Mouse (Mus musculus) urinary bladder, postnatal 14 days (tissue): ENCODE data around the gene Olfr1480.

Source experiments
- DNase-seq: peaks from one replicate; pipeline ENCODE4 v3.0.0; 2021; ENCODE audit warnings: low spot score

Gene Olfr1480

DNA sequence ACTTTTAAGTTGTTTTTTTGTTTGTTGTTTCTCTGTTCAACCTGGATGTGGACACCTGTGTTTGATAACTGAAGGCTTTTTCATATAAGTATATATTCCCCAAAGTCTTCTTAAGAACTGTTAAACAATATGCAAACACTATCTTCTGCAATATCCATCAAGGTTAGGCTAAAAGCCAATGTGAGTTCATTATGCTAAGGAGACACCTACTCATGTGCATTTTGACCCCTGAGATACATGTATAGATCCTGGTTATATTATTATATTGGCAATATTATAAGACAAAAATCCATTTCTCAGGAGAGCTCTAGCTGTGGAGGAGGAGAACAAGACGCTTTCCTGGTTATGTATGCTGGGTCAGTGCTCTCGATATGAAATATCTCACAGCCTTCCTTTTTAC, at the start of gene Olfr1480:
TSS of gene Olfr1480 (plus strand) at position 301 of the 400 bp plus-strand sequence.
- no peak for DNase-seq

DNA sequence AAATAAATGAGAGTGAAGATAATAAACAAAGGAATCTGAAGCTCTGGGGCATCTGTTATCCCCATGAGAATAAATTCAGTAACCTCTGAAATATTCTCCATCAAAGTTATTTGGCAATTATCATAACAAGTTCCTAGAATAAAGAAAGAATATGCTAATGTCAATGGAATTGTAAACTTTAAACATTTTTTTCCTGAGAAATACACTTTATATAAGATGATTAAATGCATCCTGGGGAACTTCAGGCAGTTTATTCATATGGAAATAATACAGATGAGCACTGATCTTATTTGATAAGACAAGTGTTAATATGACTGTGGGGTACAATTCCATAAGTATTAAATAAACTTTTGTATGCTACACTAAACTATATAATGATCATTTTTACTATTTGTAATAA, 47.6 kb upstream of the Olfr1480 start, which contains the start of gene Olfr1475:
TSS of gene Olfr1475 (minus strand) at position 101 of the 400 bp plus-strand sequence.
- DNase-seq, result no peak

DNA sequence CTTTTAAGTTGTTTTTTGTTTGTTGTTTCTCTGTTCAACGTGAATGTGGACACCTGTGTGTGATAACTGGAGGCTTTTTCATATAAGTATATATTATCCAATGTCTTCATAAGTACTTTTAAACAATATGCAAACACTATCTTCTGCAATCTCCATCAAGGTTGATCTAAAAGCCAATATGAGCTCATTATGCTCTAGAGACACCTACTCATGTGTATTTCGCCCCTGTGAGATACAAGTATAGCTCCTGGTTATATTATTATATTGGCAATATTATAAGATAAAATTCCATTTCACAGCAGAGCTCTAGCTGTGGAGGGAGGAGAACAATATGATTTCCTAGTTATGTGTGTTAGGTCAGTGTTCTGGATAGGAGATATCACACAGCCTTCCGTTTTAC, 27.5 kb upstream of the Olfr1480 start, which contains the start of gene Olfr1477:
TSS of gene Olfr1477 (plus strand) at position 301 of the 400 bp plus-strand sequence.
- no peak for DNase-seq
